Mouse (Mus musculus): ENCODE data around the gene Kif1b. TPM values are rescaled to one million over a fixed set of nuclear protein-coding genes. Genes with fewer than 3 reads are reported as not detected.
A peak's percentile ranks its signal among the peaks of the same experiment; 100 is the strongest.

Kif1b gene
- polyA plus RNA-seq, 1 experiment from 2014 or later, result 35.6 TPM

DNA sequence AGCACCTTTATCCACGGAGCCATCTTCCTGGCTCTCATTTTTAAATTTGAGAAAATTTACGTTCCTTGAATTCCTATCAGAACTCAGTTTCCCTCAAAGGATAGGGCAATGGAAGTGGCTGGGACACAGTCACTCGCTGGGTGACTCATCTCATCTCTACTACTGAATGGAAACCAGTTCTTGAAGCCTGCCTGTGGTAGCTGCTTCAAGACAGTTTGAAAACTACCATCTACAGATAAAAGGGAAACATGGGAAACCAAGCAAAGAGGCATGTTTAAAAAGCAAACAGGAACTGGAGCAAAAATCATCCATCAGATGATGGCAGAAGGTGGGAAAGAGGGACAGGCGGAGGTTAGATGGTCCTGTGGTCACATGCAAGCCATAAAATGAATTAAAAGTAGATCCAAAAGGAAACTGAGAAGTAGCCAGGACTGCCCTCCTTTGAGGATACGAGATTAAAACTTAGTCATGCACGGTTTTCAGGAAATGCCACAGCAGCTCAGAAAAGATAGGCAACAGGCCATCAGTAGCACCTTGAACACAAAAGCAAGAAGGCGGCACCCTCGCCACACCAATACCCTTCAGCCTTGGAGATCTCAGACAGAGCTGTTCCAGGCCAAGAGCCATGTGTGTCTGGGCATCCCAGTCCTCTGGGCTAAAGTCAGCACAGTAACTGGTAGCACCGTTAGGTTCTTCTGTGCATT lies 48.0 kb downstream of the Kif1b start:
- H3K9me3 ChIP-seq (ENCODE audit: low read length), result no peaks in the 10 kb centered on the region
- TF ChIP-seq EP300 (IDR thresholded peaks at IDR 0.05), result no peak
- no peak for TF ChIP-seq CTCF (IDR thresholded peaks at IDR 0.05)
- peaks cover 15% of the 10 kb centered on the region for H3K36me3 ChIP-seq (ENCODE audit: insufficient read depth, low read length)
- no peak overlapping the region for H3K4me3 ChIP-seq (ENCODE audit: low read depth, low read length)
- WGBS, result 83% methylated on average over 9 of the region's 9 CpGs
- no peak overlapping the region for H3K9ac ChIP-seq (replicated peaks; ENCODE audit: low read depth)
- ATAC-seq (no peak), DNase-seq (ENCODE audit: low spot score) (no peak)
- H3K4me1 ChIP-seq (ENCODE audit: insufficient read depth, low read depth, low read length), result no peaks in the 10 kb centered on the region
- no peak overlapping the region for H3K4me2 ChIP-seq (replicated peaks; ENCODE audit: low read depth, low read length)
- H3K27me3 ChIP-seq (replicated peaks; ENCODE audit: insufficient read depth, low read length), result no peaks in the 10 kb centered on the region
- no peak overlapping the region for H3K27ac ChIP-seq (ENCODE audit: low read length)

DNA sequence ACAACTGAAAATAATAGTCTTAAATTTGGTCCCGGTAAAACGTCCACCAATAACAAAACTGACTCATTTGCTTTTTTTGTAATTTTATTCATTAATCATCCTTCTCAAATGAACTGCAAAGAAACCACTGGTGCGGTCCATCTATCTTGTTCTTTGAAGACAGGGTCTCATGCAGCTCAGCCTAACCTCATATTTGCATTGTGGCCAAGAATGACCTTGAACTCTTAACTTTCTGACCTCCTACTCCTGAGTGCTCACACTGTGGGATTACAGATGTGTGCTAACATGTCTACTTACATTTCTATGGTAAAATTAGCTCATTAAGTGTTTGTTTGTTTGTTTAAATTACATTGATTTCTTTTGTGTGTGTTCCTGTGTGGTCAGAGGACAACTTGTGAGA lies 48.6 kb downstream of the Kif1b start:
- Histone ChIP-seq H3K4me1 (ENCODE audit: insufficient read depth, low read depth, low read length) (no peaks in the 10 kb centered on the region), H3K4me2 (replicated peaks; ENCODE audit: low read depth, low read length) (no peak overlapping the region), H3K27me3 (replicated peaks; ENCODE audit: insufficient read depth, low read length) (no peaks in the 10 kb centered on the region), H3K9me3 (ENCODE audit: low read length) (no peaks in the 10 kb centered on the region), H3K9ac (replicated peaks; ENCODE audit: low read depth) (no peak overlapping the region), H3K36me3 (ENCODE audit: insufficient read depth, low read length) (peaks cover 18% of the 10 kb centered on the region), H3K27ac (ENCODE audit: low read length) (no peak overlapping the region), H3K4me3 (ENCODE audit: low read depth, low read length) (no peak overlapping the region)
- WGBS, result 88% methylated on average over 3 of the region's 3 CpGs
- DNase-seq (ENCODE audit: low spot score) (no peak), ATAC-seq (no peak)
- TF ChIP-seq CTCF (IDR thresholded peaks at IDR 0.05) (no peak), EP300 (IDR thresholded peaks at IDR 0.05) (no peak)

DNA sequence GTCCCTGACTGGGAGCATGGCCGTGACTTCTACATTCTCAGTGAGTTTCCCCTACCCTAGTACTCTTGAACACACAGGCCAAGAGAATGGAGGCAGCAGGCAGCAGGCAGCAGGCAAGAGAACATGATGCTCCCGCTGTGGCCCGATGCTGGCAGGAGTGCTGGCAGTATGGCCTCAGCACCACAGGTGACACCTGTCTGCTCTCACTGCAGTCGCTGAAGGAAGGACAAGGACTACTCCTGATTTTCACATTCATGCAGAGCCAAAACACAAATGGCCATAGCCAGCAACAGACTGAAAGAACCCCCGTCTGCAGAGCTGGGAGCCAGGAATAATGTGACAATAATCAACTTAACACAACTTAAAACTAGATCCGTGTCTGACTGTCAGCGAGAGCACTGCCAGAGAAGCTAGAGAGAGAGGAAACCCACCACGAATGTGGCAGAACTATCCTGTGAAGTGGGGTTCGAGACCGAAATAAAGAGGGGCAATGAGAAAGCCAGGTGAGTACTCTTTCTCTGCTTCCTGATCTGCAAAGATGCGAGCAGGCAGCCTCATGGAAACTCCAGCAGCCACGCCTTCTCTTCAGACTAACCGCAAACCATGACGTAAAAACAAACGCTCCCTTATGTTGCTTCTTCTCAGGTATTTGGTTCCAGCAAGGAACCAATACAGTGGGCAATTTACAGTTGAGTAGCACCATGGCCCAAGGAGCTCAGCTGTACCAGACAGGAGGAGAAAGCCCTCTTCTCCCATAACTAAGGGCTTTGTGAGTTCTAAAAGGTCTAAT lies 50.8 kb downstream of the Kif1b start:
- Histone ChIP-seq H3K9ac (replicated peaks; ENCODE audit: low read depth) (no peak overlapping the region), H3K27me3 (replicated peaks; ENCODE audit: insufficient read depth, low read length) (no peaks in the 10 kb centered on the region), H3K27ac (ENCODE audit: low read length) (no peak overlapping the region), H3K4me2 (replicated peaks; ENCODE audit: low read depth, low read length) (no peak overlapping the region), H3K9me3 (ENCODE audit: low read length) (no peaks in the 10 kb centered on the region), H3K4me3 (ENCODE audit: low read depth, low read length) (no peak overlapping the region), H3K4me1 (ENCODE audit: insufficient read depth, low read depth, low read length) (no peaks in the 10 kb centered on the region), H3K36me3 (ENCODE audit: insufficient read depth, low read length) (peaks cover 24% of the 10 kb centered on the region)
- ATAC-seq, result no peak
- WGBS, result 88% methylated on average over 15 of the region's 15 CpGs
- no peak for TF ChIP-seq CTCF (IDR thresholded peaks at IDR 0.05)
- TF ChIP-seq EP300 (IDR thresholded peaks at IDR 0.05), result no peak
- DNase-seq (ENCODE audit: low spot score), result no peak

DNA sequence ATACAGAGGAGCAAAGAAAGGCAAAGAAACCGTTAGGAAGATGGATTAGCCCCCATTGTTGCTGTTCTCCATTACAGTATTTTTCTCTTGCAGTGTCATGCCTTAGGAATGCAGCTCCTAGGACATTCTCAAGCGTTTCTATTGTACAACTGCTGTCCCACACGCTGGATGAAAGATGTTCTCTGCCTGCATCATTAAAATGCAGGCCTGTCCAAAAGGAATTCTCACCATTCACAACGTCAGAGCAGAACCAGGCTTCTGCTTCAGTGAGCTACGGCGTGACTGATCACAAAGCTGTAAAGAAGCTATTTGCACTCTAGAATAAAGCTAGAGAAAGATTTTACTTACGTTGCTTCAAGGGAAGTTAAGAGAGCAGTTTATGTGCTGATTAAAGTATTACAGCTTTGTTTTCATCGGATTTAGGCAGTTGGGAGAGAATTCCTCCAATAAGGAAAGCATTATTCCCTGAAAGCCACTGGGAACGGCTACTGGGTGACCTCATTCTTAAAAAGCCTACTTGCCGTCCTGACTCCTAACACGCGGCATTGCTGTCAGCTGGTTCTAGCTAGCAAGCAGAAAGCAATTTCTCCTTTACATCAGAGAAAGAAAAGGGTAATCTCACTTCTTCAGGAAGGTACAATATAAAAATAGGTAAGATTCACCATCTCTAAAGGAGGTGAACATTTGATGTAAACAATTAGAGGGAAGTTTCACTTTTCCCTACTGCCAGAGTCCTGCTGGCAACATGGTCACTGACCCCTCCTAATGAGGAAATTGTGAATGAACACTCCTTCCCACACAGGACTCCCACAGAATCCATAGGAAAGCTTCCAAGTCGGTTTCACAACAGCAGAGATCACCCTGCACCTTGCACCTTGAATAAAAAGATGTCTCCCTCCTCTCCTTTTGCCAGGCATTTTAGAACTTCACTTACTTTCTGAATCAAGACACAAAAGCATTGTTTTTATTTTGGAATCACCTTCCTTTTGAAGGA lies 51.9 kb downstream of the Kif1b start:
- no peak overlapping the region for H3K4me3 ChIP-seq (ENCODE audit: low read depth, low read length)
- H3K9me3 ChIP-seq (ENCODE audit: low read length), result no peaks in the 10 kb centered on the region
- H3K27me3 ChIP-seq (replicated peaks; ENCODE audit: insufficient read depth, low read length), result no peaks in the 10 kb centered on the region
- 57% methylated on average over 13 of the region's 13 CpGs for WGBS
- H3K4me2 ChIP-seq (replicated peaks; ENCODE audit: low read depth, low read length), result no peak overlapping the region
- no peak overlapping the region for H3K27ac ChIP-seq (ENCODE audit: low read length)
- DNase-seq (ENCODE audit: low spot score) (peak; percentile 14), ATAC-seq (no peak)
- H3K4me1 ChIP-seq (ENCODE audit: insufficient read depth, low read depth, low read length), result no peaks in the 10 kb centered on the region
- H3K9ac ChIP-seq (replicated peaks; ENCODE audit: low read depth), result no peak overlapping the region
- H3K36me3 ChIP-seq (ENCODE audit: insufficient read depth, low read length), result peaks cover 27% of the 10 kb centered on the region
- no peak for TF ChIP-seq EP300 (IDR thresholded peaks at IDR 0.05)
- no peak for TF ChIP-seq CTCF (IDR thresholded peaks at IDR 0.05)

DNA sequence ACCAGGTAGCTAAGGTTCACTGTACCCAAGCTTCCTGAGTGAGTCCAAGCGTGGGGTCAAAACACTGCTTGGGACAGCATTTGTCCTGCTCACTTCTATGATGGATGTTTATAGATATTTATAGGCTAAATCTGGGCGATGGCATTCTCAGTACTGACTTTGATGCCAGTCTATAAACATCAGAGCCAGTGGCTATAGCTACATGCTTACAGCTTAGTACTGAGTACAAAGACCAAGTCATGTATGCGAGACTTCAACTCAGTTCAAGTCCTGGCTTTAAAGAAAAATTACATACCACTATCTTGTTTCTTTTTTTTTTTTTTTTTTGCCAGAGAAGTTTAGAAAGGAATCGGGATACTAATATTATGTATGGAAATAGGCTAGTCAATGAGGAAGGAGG lies 52.7 kb downstream of the Kif1b start:
- TF ChIP-seq CTCF (IDR thresholded peaks at IDR 0.05) (no peak), EP300 (IDR thresholded peaks at IDR 0.05) (no peak)
- H3K4me3 ChIP-seq (ENCODE audit: low read depth, low read length), result no peak overlapping the region
- H3K27ac ChIP-seq (ENCODE audit: low read length), result no peak overlapping the region
- ATAC-seq (no peak), DNase-seq (ENCODE audit: low spot score) (no peak)
- no peaks in the 10 kb centered on the region for H3K27me3 ChIP-seq (replicated peaks; ENCODE audit: insufficient read depth, low read length)
- 81% methylated on average over 4 of the region's 4 CpGs for WGBS
- peaks cover 27% of the 10 kb centered on the region for H3K36me3 ChIP-seq (ENCODE audit: insufficient read depth, low read length)
- no peak overlapping the region for H3K9ac ChIP-seq (replicated peaks; ENCODE audit: low read depth)
- H3K4me1 ChIP-seq (ENCODE audit: insufficient read depth, low read depth, low read length), result no peaks in the 10 kb centered on the region
- H3K4me2 ChIP-seq (replicated peaks; ENCODE audit: low read depth, low read length), result no peak overlapping the region
- H3K9me3 ChIP-seq (ENCODE audit: low read length), result no peaks in the 10 kb centered on the region

DNA sequence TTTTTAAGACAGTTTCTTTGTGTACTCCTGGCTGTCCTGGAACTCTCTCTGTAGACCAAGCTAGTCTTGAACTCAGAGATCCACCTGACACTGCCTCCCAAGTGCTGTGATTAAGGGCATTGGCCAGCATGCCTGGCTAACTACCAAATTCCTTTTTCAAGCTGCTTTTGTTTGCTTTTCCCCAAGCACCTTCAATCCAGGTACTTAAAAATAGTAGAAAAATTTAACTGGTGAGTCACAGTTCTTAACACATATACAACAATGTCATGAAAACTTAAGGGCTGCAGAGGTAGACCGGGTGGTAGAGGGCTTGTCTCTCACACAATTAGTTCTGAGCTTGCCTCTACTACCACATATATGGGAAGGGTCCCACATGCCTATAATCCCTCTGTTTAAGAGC lies 58.2 kb downstream of the Kif1b start:
- peak; percentile 88 for TF ChIP-seq EP300 (IDR thresholded peaks at IDR 0.05)
- no peak for TF ChIP-seq CTCF (IDR thresholded peaks at IDR 0.05)
- 50% methylated on average over 1 of the region's 1 CpGs for WGBS
- Histone ChIP-seq H3K27me3 (replicated peaks; ENCODE audit: insufficient read depth, low read length) (no peaks in the 10 kb centered on the region), H3K4me3 (ENCODE audit: low read depth, low read length) (no peak overlapping the region), H3K4me2 (replicated peaks; ENCODE audit: low read depth, low read length) (no peak overlapping the region), H3K4me1 (ENCODE audit: insufficient read depth, low read depth, low read length) (no peaks in the 10 kb centered on the region), H3K9me3 (ENCODE audit: low read length) (no peaks in the 10 kb centered on the region), H3K36me3 (ENCODE audit: insufficient read depth, low read length) (peaks cover 38% of the 10 kb centered on the region; the same call in 1 of the 2 replicates), H3K9ac (replicated peaks; ENCODE audit: low read depth) (no peak overlapping the region), H3K27ac (ENCODE audit: low read length) (peak overlapping the region; percentile 79)
- ATAC-seq, result peak; percentile 92
- peak; percentile 93 for DNase-seq (ENCODE audit: low spot score)
